Mouse (Mus musculus) ovary, adult 18-20 months (tissue): Measurements from ENCODE around the gene Fry.

Source experiments
- DNase-seq: peaks from one replicate; pipeline ENCODE4 v3.0.0; 2022; ENCODE audit warnings: low spot score, mixed read lengths

Fry gene

GRCm38 (mm10) chr5:150223546-150224239, 105.2 kb downstream of the Fry start:
- DNase-seq, result no peak

- DNase-seq, result no peak
These were observed 110.6 kb downstream of the Fry start for GRCm38 (mm10) chr5:150229086-150229485.

DNA sequence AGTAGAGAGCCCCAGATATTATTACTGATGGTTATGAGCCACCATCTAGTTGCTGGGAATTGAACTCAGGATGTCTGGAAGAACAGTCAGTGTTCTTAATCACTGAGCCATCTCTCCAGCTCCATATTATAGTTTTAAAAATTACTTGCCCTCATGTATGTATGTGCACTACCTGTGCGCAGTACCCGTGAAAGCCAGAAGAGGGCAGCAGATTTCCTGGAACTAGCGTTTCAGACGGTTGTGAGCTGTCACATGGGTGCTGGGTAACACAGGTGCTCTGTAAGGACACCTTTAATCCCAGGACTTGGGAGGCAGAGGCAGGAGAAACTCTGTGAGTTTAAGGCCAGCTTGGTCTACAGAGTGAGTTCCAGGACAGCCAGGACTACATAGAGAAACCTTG, 111.3 kb downstream of the Fry start:
- DNase-seq, result no peak

DNA sequence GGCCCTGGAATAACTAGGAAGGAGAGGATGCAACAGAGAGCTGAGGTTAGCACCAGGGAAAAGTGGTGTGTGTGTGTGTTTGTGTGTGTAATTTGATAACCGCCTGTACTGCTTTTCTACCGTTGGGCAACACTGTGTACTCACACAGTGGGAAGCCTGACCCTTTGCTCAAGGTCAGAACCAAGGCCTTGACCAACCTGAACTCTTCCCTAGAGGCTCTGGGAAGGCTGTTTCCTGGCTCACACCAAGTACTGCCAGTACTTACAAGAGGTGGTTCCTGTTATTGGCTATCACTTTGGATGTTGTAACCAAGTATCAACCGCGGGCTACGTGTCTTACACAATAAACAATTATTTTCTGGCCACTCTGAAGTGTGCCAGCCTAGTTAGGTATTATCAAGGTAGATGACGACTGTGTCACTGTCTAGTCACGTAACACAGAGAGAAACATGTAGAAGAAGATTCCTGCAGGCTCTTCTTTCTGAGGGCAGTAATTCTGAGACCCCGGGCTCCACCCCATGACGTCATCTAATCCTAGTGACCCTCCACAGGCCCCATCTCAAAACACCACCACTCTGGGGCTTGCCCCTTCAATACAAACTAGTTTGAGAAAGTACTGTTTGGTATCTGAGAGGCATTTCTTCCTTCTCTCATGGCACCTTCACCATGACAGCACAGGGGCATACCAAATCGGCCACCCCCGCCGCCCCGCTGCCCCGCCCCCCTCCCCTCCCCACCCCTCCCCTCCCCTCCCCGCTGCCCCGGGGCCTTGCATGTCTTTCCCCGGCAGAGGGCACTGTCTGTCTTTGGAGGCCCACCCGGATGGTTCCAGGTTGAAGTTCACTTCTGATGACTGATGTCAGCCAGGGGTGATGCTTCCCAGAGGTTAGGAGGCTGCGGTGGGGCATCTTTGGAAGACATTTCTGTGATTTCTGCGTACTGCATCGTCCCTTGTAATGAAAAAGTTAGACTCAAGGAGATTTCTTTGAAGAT, 114.0 kb downstream of the Fry start:
- DNase-seq, result no peak

DNA sequence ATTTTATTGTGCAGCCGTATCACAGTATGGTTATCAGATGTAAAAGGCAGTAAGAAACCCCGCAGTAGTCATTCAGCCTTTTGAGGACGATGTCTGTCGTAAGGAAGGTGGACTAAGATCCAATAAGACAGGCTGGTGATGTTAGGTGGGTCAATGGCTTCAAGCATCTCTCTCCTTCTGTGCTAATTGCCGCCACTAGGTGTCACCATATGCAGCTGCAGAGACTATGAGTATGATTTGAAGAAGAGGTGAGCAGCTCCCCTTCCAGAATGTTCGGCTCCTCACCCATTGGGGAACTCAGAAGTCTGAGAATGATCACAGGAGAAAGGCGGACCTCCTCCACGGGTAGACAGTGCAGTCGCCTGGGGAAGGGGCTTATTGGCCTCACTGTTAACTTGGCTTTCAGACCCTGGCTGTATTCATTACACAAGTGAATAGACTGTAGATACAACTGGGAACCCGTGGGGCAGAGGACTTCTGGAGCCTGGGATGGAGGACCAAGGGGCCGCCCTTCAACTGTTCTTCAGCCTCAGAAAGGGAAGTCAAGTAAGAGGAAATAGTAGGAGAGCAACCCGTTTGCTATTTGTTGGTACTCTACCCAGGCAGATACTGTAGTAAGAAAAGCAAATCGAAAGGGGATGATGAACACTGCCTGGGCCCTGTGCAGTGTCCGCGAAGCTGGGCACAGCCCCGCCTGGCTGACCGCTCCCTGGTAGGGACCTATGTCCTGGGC, 114.9 kb downstream of the Fry start:
- DNase-seq, result peak; percentile 15

DNA sequence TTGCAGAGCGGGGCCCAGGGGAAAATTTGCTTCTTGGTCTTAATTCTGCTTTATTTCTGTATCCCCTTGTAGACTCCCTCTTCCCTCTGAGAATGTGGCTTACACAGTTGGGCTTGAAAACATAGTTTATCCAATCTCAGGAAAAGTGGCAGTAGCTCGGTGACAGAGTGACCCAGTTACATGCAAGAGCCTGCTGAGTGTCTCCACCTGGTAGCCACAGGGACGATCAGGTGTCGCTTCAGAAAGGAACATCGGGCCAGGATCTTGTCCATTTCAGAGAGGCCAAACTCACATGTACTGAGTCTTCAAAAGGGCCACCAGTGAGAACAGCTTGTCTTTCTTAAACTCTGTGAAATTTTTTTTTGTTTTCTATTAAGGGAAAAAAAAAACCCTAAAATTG, 117.5 kb downstream of the Fry start:
- no peak for DNase-seq

DNA sequence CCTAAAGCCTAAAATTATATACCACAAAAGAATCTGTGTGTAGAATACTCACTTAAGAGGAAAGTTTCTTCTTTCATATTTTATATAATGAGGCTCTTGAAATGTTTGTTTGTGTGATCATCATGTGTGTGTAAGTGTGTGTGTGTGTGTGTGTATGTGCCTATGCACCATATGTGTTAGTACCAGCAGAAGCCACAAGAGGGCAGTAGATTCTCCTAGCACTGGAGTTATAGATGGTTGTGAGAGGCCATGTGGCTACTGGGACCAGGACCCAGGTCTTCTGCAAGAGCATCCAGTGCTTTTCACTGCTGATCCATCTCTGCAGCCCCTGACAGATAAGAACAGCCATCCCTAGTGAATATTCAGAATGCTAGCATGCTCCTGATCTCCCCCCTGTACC, 118.2 kb downstream of the Fry start:
- DNase-seq, result no peak

- no peak for DNase-seq
These were observed 123.2 kb downstream of the Fry start for GRCm38 (mm10) chr5:150241638-150242037.

GRCm38 (mm10) chr5:150246737-150247136, 128.3 kb downstream of the Fry start:
- no peak for DNase-seq

DNA sequence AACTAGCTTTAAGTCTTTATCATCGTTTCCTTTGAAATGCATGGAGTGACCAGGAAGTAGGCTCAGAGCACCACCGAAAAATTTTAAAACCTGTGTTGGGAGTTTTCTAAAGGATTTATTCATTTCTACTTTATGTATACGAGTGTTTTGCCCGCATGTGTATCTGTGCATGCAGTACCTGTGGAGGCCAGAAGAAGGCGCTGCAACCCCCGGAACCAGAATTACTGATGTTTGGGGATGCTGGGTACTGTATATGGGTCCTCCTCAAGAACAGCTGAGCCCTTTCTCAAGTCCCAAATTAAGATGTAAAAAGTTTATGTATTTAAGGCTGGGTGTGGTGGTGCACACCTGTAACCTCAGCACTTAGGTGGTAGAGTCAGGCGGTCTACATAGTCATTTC, 139.3 kb downstream of the Fry start:
- DNase-seq, result no peak

- no peak for DNase-seq
These were observed 141.0 kb downstream of the Fry start for GRCm38 (mm10) chr5:150259191-150260053.

DNA sequence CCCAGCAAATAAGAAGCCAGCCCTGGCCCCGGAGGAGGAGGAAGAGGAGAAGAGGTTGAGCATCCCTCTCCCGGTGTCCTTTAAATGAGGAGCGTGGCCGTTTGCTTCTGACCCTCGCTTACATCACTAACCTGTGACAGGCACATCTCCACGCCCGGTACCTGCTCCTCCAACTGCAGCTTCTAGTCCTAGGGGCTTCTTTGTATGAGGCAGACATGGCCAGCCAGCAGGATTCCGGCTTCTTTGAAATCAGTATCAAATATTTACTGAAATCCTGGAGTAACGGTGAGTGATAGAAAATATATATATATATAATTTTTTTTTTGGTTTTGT, 141.6 kb downstream of the Fry start:
- DNase-seq, result no peak

GRCm38 (mm10) chr5:150261361-150261760, 142.9 kb downstream of the Fry start:
- DNase-seq, result no peak

DNA sequence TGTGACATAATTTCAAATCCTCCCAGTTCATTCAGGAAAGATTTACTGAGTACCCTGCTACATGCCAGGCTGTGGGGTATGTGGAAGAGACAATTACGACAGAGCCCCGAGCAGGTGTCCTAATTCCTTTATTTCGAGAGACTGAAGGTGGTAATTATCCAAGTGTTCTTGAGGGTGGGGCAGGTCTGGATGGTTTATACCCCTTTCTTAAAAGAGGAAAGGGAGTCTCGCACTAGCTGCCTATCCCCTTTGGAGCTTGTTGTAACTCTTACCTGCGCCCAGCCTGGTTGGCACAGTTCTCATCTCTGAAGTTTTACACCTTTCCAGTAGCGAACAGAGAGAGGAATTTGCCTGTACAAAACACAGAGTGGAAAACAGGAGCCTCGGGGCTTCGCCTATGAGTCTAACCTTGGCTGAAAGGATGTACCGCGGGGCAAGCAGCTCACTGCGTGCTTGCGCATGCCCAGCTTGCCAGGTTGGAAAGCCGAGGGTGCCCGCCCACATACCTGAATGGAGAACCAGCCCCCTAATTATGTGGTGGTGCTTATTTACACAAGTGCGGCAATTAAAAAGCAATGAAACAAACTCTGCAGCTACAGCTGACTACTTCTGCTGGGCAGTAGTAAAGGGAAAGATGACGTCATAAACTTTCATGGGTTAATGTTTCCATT, 143.7 kb downstream of the Fry start:
- DNase-seq, result no peak

GRCm38 (mm10) chr5:150262717-150263103, 144.3 kb downstream of the Fry start:
- DNase-seq, result no peak

DNA sequence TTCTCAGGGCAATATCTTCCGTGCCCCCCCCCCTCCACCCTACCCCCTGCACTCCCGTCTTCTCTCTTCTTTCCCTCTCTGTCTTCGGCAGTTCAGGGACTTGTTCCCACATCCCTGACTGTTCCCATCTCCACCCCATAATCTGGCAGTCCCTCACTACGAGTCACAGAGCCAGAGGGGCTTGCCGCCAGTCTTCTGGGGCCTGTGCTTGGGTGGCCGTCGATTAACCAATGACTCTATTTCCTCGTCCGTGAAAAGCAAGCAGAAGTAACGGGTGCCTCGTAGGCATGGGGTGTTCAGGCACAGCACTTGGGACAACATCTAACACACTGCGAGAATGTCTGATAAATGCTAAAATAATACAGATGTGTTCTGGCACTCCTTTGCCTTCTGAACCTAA, 144.7 kb downstream of the Fry start:
- no peak for DNase-seq

DNA sequence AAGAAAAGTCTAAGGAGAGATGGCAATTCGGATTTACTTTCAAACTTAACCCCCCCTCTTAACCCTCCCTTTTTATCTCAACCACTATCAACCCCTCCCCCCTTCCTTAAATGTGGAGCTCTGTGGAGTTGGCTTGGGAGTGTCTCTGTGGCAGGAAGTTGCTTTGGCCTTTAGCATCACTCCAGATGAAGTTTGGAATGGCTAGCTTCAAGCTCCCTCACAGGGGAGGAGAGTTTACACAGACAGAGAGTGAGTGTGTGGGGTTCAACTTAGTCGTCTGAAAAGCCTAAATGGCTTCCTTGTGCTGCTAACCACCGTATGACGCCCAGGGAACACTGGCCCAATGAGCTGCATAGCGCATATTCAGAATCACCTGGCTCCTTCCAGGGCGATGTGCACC, 145.2 kb downstream of the Fry start:
- no peak for DNase-seq

- no peak for DNase-seq
These were observed 146.6 kb downstream of the Fry start for GRCm38 (mm10) chr5:150265005-150265404.

- DNase-seq, result no peak
These were observed 147.5 kb downstream of the Fry start for GRCm38 (mm10) chr5:150265953-150266352.

GRCm38 (mm10) chr5:150268261-150268660, 149.8 kb downstream of the Fry start:
- DNase-seq, result no peak

GRCm38 (mm10) chr5:150270468-150270867, 152.0 kb downstream of the Fry start:
- no peak for DNase-seq
